Mouse (Mus musculus) fibroblast of lung, adult 2 months (primary cell): ENCODE measurements around the gene Arhgef10l.

Experiments used
- DNase-seq: peaks from one replicate; pipeline ENCODE4 v3.0.0-alpha.2; 2011; ENCODE audit warnings: low read depth

Arhgef10l gene

GRCm38 (mm10) chr4:140665760-140666159 lies at the start of gene Arhgef10l:
Arhgef10l (minus strand) TSS chr4:140666012.
- peak; percentile 87 for DNase-seq

- DNase-seq = no peak
These were observed 48.8 kb upstream of the Arhgef10l start for GRCm38 (mm10) chr4:140714586-140714985.

GRCm38 (mm10) chr4:140713480-140714365 lies 47.9 kb upstream of the Arhgef10l start:
- DNase-seq = peak; percentile 67

- DNase-seq = no peak
These were observed 45.5 kb upstream of the Arhgef10l start for GRCm38 (mm10) chr4:140711360-140711759.

GRCm38 (mm10) chr4:140710781-140711180 lies 45.0 kb upstream of the Arhgef10l start:
- no peak for DNase-seq

- no peak for DNase-seq
These were observed 43.8 kb upstream of the Arhgef10l start for GRCm38 (mm10) chr4:140709617-140710016.

- no peak for DNase-seq
These were observed 43.3 kb upstream of the Arhgef10l start for GRCm38 (mm10) chr4:140709111-140709510.

GRCm38 (mm10) chr4:140708297-140708927 lies 42.6 kb upstream of the Arhgef10l start:
- no peak for DNase-seq

- DNase-seq = no peak
These were observed 41.8 kb upstream of the Arhgef10l start for GRCm38 (mm10) chr4:140707615-140708014.

GRCm38 (mm10) chr4:140704166-140704565 lies 38.4 kb upstream of the Arhgef10l start:
- no peak for DNase-seq

- no peak for DNase-seq
These were observed 37.8 kb upstream of the Arhgef10l start for GRCm38 (mm10) chr4:140703636-140704035.

- no peak for DNase-seq
These were observed 37.0 kb upstream of the Arhgef10l start for GRCm38 (mm10) chr4:140702611-140703327.

GRCm38 (mm10) chr4:140701716-140702561 lies 36.1 kb upstream of the Arhgef10l start:
- DNase-seq = no peak

- peak; percentile 45 for DNase-seq
These were observed 35.4 kb upstream of the Arhgef10l start for GRCm38 (mm10) chr4:140701049-140701715.

GRCm38 (mm10) chr4:140700269-140701018 lies 34.6 kb upstream of the Arhgef10l start, which contains the start of gene Rcc2:
Rcc2 (plus strand) TSS chr4:140700541.
- no peak for DNase-seq

- peak; percentile 79 for DNase-seq
These were observed 33.8 kb upstream of the Arhgef10l start for GRCm38 (mm10) chr4:140699441-140700127.

GRCm38 (mm10) chr4:140695675-140696585 lies 30.1 kb upstream of the Arhgef10l start:
- no peak for DNase-seq

GRCm38 (mm10) chr4:140695146-140695545 lies 29.3 kb upstream of the Arhgef10l start:
- DNase-seq = no peak
